Mouse (Mus musculus) cerebellum, adult 11-12 months (tissue): ENCODE measurements around the gene Spryd3.
"Not testable (repeated sequence)": the region's sequence is repeated elsewhere in the genome, so short reads cannot be mapped to it uniquely, and the experiment has no call there.

Source experiments
- DNase-seq: peaks from one replicate; pipeline ENCODE4 v3.0.0; 2022

Spryd3 gene

GRCm38 (mm10) chr15:102097991-102098555 is 38.0 kb downstream of the Spryd3 start:
- DNase-seq: no peak

- DNase-seq: no peak
Measured at GRCm38 (mm10) chr15:102097147-102097915, 38.7 kb downstream of the Spryd3 start.

GRCm38 (mm10) chr15:102094988-102095387 is 41.0 kb downstream of the Spryd3 start:
- no peak for DNase-seq

- no peak for DNase-seq
Measured at GRCm38 (mm10) chr15:102094157-102094556, 41.9 kb downstream of the Spryd3 start.

GRCm38 (mm10) chr15:102092222-102092621 is 43.8 kb downstream of the Spryd3 start:
- DNase-seq: no peak

GRCm38 (mm10) chr15:102091688-102092087 is 44.3 kb downstream of the Spryd3 start:
- no peak for DNase-seq

- DNase-seq: no peak
Measured at GRCm38 (mm10) chr15:102091063-102091679, 44.9 kb downstream of the Spryd3 start.

- DNase-seq: no peak
Measured at GRCm38 (mm10) chr15:102089914-102090585, 46.0 kb downstream of the Spryd3 start.

GRCm38 (mm10) chr15:102083028-102083427 is 53.0 kb downstream of the Spryd3 start:
- DNase-seq: no peak

GRCm38 (mm10) chr15:102082148-102082547 is 53.9 kb downstream of the Spryd3 start:
- no peak for DNase-seq

- no peak for DNase-seq
Measured at GRCm38 (mm10) chr15:102080429-102080828, 55.6 kb downstream of the Spryd3 start.

- DNase-seq: not testable (repeated sequence)
Measured at GRCm38 (mm10) chr15:102079924-102080323, 56.1 kb downstream of the Spryd3 start.

GRCm38 (mm10) chr15:102079221-102079620 is 56.8 kb downstream of the Spryd3 start:
- DNase-seq: no peak

GRCm38 (mm10) chr15:102077111-102077677 is 58.8 kb downstream of the Spryd3 start:
- no peak for DNase-seq

GRCm38 (mm10) chr15:102074876-102075585 is 61.0 kb downstream of the Spryd3 start:
- DNase-seq: no peak

- DNase-seq: peak; percentile 79
Measured at GRCm38 (mm10) chr15:102074070-102074731, 61.8 kb downstream of the Spryd3 start.

GRCm38 (mm10) chr15:102073559-102074069 is 62.4 kb downstream of the Spryd3 start, which contains the start of gene Eif4b:
TSS of gene Eif4b (plus strand) at chr15:102073773.
- DNase-seq: peak; percentile 99

- no peak for DNase-seq
Measured at GRCm38 (mm10) chr15:102072963-102073558, 63.0 kb downstream of the Spryd3 start.

- no peak for DNase-seq
Measured at GRCm38 (mm10) chr15:102070476-102071467, 65.3 kb downstream of the Spryd3 start.
